Mouse (Mus musculus) C2C12 (cell line): Measurements from ENCODE around the gene Anp32e.

ENCODE experiments used
- CEBPB ChIP-seq: IDR thresholded peaks from one replicate; pipeline ENCODE4 v1.6.1; 2011; ENCODE audit warnings: low read depth, mild to moderate bottlenecking, control low read depth, moderate library complexity
- CTCF ChIP-seq: IDR thresholded peaks from one replicate; pipeline ENCODE4 v1.5.1; 2011; ENCODE audit not compliant: control insufficient read depth, insufficient read depth, insufficient read length
- FOSL1 ChIP-seq: IDR thresholded peaks from one replicate; pipeline ENCODE4 v1.8.0; 2011; ENCODE audit warnings: mild to moderate bottlenecking, low read length; ENCODE audit not compliant: poor library complexity, insufficient read depth, severe bottlenecking
- MAX ChIP-seq: IDR thresholded peaks from one replicate; pipeline ENCODE4 v1.6.1; 2011; ENCODE audit warnings: mild to moderate bottlenecking, control low read depth
- MYOD1 ChIP-seq: IDR thresholded peaks from one replicate; pipeline ENCODE4 v1.6.1; 2011; ENCODE audit warnings: low read depth; ENCODE audit not compliant: control insufficient read depth, insufficient read length
- MYOG ChIP-seq: IDR thresholded peaks from one replicate; pipeline ENCODE4 v1.6.1; 2011; ENCODE audit not compliant: control insufficient read depth, insufficient read length; ENCODE audit errors: extremely low read depth
- USF1 ChIP-seq: IDR thresholded peaks from one replicate; pipeline ENCODE4 v1.6.1; 2011; ENCODE audit warnings: low read depth, mild to moderate bottlenecking, control low read depth, moderate library complexity

- no peak for TF ChIP-seq MYOG
- no peak for TF ChIP-seq CTCF
- TF ChIP-seq MAX = no peak
- TF ChIP-seq USF1 = no peak
- TF ChIP-seq MYOD1 = no peak
- no peak for TF ChIP-seq CEBPB
- TF ChIP-seq FOSL1 = no peak
Observed at GRCm38 (mm10) chr3:95943226-95943625, 14.2 kb downstream of the Anp32e start.
